Mouse (Mus musculus): ENCODE data around the gene Ppm1j. TPM values are rescaled to one million over a fixed set of nuclear protein-coding genes. Genes with fewer than 3 reads are reported as not detected.

Gene Ppm1j
- polyA plus RNA-seq, 1 experiment from 2014 or later, result 33.2 TPM

GRCm38 (mm10) chr3:104818749-104819134 is 37.9 kb downstream of the Ppm1j start:
- Histone ChIP-seq H3K36me3 (ENCODE audit: control insufficient read depth, insufficient read depth, low read length) (peaks cover 16% of the 10 kb centered on the region), H3K27me3 (ENCODE audit: control insufficient read depth, insufficient read depth, low read length) (no peaks in the 10 kb centered on the region), H3K4me2 (ENCODE audit: low read length) (peak overlapping the region; percentile 78), H3K4me1 (ENCODE audit: control insufficient read depth in 2 of 2, insufficient read depth in 2 of 2, low read length in 2 of 2) (peaks cover 5 to 40% of the 10 kb centered on the region in 2 experiments), H3K27ac (replicated peaks in 1 of 2; ENCODE audit: control insufficient read depth in 1 of 2, insufficient read depth in 1 of 2, low read depth in 2 of 2, low read length in 2 of 2) (peak overlapping the region; percentile 87 to 96), H3K9ac (ENCODE audit: low read length) (peak overlapping the region; percentile 97), H3K4me3 (ENCODE audit: control insufficient read depth in 1 of 2, insufficient read depth in 1 of 2, low read depth in 1 of 2, low read length in 2 of 2) (peak overlapping the region; percentile 68 to 94), H3K9me3 (ENCODE audit: control insufficient read depth, low read length) (no peaks in the 10 kb centered on the region)
- no peak for ATAC-seq (ENCODE audit: insufficient number of reproducible peaks, insufficient read depth, low FRiP score, low read depth)
- WGBS, result 4% methylated on average over 3 of the region's 3 CpGs

- no peak overlapping the region for H3K9ac ChIP-seq (ENCODE audit: low read length)
- peaks cover 5 to 38% of the 10 kb centered on the region in 2 experiments for H3K4me1 ChIP-seq (ENCODE audit: control insufficient read depth in 2 of 2, insufficient read depth in 2 of 2, low read length in 2 of 2)
- no peaks in the 10 kb centered on the region for H3K9me3 ChIP-seq (ENCODE audit: control insufficient read depth, low read length)
- no peak overlapping the region for H3K4me3 ChIP-seq (ENCODE audit: control insufficient read depth in 1 of 2, insufficient read depth in 1 of 2, low read depth in 1 of 2, low read length in 2 of 2)
- peaks cover 23% of the 10 kb centered on the region for H3K36me3 ChIP-seq (ENCODE audit: control insufficient read depth, insufficient read depth, low read length)
- 61% methylated on average over 1 of the region's 1 CpGs for WGBS
- no peak overlapping the region for H3K4me2 ChIP-seq (ENCODE audit: low read length)
- H3K27me3 ChIP-seq (ENCODE audit: control insufficient read depth, insufficient read depth, low read length), result no peaks in the 10 kb centered on the region
- peak overlapping the region; percentile 68 to 96 for H3K27ac ChIP-seq (replicated peaks in 1 of 2; ENCODE audit: control insufficient read depth in 1 of 2, insufficient read depth in 1 of 2, low read depth in 2 of 2, low read length in 2 of 2)
- ATAC-seq (ENCODE audit: insufficient number of reproducible peaks, insufficient read depth, low FRiP score, low read depth), result no peak
Measured at GRCm38 (mm10) chr3:104820426-104820825, 39.6 kb downstream of the Ppm1j start.

GRCm38 (mm10) chr3:104822413-104822812 is 41.6 kb downstream of the Ppm1j start:
- Histone ChIP-seq H3K9me3 (ENCODE audit: control insufficient read depth, low read length) (no peaks in the 10 kb centered on the region), H3K4me2 (ENCODE audit: low read length) (no peak overlapping the region), H3K27me3 (ENCODE audit: control insufficient read depth, insufficient read depth, low read length) (no peaks in the 10 kb centered on the region), H3K4me1 (ENCODE audit: control insufficient read depth in 2 of 2, insufficient read depth in 2 of 2, low read length in 2 of 2) (peaks cover 4 to 21% of the 10 kb centered on the region in 2 experiments; a peak in 3 of 4 replicates), H3K9ac (ENCODE audit: low read length) (no peak overlapping the region), H3K4me3 (ENCODE audit: control insufficient read depth in 1 of 2, insufficient read depth in 1 of 2, low read depth in 1 of 2, low read length in 2 of 2) (no peak overlapping the region), H3K36me3 (ENCODE audit: control insufficient read depth, insufficient read depth, low read length) (peaks cover 41% of the 10 kb centered on the region), H3K27ac (replicated peaks in 1 of 2; ENCODE audit: control insufficient read depth in 1 of 2, insufficient read depth in 1 of 2, low read depth in 2 of 2, low read length in 2 of 2) (no peak overlapping the region)
- ATAC-seq (ENCODE audit: insufficient number of reproducible peaks, insufficient read depth, low FRiP score, low read depth), result no peak
- WGBS, result 83% methylated on average over 3 of the region's 3 CpGs

Other genes starting within 250 kb of the Ppm1j start
- gene Slc16a1, start 142.4 kb upstream of the Ppm1j start, polyA plus RNA-seq (2014; fragmentation: Nextera tagmentation; extraction: Ambion mirVana), result 82.5 and 89.5 TPM in 2 replicates
- gene Fam19a3, start 784 bp downstream of the Ppm1j start, polyA plus RNA-seq (2014; fragmentation: Nextera tagmentation; extraction: Ambion mirVana), result 1.0 and 1.9 TPM in 2 replicates
- 178 and 202 TPM in 2 replicates for gene Rhoc, start 7.3 kb downstream of the Ppm1j start, polyA plus RNA-seq (2014; fragmentation: Nextera tagmentation; extraction: Ambion mirVana)
- gene Mov10, start 37.5 kb downstream of the Ppm1j start, polyA plus RNA-seq (2014; fragmentation: Nextera tagmentation; extraction: Ambion mirVana), result 20.9 and 22.1 TPM in 2 replicates
- gene St7l, start 82.9 kb downstream of the Ppm1j start, polyA plus RNA-seq (2014; fragmentation: Nextera tagmentation; extraction: Ambion mirVana), result 24.1 and 28.6 TPM in 2 replicates
- gene Capza1, start 83.4 kb downstream of the Ppm1j start, polyA plus RNA-seq (2014; fragmentation: Nextera tagmentation; extraction: Ambion mirVana), result 185 and 187 TPM in 2 replicates
- 0.85 and 1.3 TPM in 2 replicates for gene Wnt2b, start 180.9 kb downstream of the Ppm1j start, polyA plus RNA-seq (2014; fragmentation: Nextera tagmentation; extraction: Ambion mirVana)